Mouse (Mus musculus): ENCODE results near the gene Ets1. TPM values are rescaled to one million over a fixed set of nuclear protein-coding genes. Genes with fewer than 3 reads are reported as not detected.

Gene Ets1
- polyA plus RNA-seq, 1 experiment = 16.5 TPM

DNA sequence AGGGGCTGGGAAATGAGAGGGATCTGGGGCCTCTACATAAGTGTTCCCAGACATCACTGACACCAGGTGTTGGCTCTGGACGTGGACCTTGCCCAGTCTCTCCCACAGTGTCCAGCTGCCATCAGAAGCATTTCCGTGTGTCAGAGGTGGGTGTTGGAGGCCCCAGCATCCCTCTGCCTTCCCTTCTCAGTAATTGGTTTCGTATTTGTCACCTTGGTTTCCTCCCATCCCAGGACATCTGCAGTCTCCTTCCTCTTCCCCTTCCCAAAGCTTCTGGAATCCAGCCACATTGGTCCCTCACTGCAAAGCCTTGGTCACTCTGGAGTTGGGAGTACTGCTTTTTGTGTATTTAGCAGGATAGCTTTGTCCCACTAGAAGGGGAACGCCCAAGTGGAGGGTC, 75.7 kb downstream of the Ets1 start:
- no peak for DNase-seq (ENCODE audit: low spot score)

DNA sequence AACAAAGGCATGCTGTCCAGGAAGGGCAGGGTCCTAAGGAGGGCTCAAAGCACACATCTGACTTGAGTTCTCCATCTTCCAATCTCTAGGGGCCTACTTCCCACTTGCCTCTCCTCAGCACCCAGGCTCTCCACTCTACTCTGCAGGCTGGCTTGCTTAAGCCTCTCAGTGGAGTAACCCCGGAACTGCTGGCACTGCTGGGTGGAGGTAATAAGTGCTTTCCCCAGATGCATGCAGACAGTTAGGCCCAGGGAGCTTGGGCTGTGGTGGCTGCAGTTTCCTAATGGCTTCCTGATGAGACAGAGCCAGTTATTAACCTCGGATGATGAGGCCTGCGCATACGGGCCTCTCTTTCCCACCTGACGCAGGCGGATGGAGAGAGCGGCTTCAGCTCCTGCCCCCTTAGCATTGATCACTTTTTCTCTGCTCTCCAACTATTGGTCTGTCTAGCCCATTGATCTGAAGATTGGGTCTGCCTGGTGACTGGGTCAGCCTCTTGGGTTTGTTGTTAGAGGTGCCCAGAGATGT, 76.4 kb downstream of the Ets1 start:
- DNase-seq (ENCODE audit: low spot score) = no peak

DNA sequence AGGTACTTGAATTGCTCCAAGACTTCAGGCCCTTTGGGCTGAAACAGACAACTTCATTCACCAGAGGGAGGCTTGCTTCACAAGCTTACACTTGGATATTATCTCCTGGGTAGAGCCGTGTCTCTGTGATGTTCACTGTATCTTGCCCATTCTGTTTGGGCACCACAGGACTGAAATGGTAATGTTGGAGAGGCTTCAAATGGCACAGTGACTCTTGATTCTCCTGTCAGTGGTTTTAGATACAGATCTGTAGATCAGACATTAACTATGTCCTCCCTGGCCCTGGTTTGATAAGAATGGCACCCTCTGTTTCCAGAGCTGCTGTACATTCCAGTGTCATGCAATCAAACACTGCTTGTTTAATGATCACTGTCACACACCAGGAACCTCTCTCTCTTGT, 77.1 kb downstream of the Ets1 start:
- DNase-seq (ENCODE audit: low spot score) = no peak

DNA sequence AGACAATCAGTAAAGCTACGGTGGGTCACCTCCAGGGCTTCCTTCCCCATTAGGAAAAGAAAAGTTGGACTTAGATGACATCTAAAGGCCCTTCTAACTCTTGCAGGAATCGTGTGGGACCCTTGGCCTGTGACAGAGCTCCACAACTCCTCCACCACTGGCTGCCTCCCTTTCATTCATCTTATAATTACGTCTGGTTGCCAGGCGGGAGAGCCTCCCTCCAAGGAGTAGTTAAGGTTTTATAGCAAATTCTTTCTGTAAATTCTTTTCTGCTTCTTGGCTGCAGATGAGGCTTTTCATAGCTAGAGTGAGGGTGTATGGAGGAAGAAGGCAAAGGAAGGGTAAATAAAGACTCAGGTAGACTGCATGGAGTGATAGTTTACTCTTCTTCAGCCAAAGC, 77.8 kb downstream of the Ets1 start:
- no peak for DNase-seq (ENCODE audit: low spot score)

DNA sequence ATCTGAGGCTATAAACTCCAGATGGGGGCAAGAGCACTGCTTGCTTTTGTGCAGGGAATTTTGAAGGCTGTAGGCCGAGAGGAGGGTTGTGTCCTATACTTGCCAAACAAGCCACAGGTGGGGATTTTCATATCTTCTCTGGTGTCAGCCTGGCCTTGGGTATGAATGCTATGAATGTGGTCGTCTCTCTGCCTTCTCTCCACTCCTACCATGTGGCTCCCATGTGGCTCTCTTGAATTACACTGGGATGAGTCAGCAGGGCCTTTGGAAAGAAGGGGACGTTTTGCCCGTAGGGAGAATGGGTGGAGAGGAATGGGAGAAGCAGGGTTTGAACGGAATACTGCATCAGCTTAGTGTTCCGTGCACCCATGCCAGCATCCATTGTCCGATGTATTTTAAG, 78.5 kb downstream of the Ets1 start:
- DNase-seq (ENCODE audit: low spot score) = no peak

DNA sequence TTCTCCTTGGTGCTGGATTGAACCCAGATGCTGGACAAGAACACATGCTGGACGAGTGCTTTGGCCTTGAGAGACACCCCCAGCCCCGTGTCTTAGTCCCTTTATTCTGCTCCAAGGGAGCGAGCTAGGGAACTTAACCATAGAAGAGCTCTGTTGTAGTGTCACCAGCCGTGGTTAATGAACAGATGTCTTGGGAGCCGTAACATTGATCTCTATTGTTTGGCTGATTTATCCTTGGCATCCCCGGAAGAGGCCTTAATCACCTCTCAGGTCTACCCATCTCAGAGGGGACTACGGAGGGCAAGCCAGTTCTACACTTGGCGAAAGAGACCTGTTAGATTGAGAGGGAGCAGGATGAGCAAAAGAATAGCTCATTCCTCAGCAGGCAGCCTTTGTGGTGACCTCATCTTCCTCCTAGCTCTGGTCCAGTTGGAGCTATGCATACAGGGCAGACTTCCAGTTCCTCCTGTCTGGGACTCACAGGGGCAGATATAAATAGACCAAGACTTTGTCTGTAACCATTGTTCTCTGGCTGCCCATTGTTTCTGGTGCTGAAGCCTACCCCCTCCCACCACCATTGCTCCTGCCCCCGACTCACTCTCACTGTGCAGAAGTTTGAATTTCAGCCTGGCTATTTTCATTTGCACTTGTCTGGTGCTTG, 79.9 kb downstream of the Ets1 start:
- no peak for DNase-seq (ENCODE audit: low spot score)

DNA sequence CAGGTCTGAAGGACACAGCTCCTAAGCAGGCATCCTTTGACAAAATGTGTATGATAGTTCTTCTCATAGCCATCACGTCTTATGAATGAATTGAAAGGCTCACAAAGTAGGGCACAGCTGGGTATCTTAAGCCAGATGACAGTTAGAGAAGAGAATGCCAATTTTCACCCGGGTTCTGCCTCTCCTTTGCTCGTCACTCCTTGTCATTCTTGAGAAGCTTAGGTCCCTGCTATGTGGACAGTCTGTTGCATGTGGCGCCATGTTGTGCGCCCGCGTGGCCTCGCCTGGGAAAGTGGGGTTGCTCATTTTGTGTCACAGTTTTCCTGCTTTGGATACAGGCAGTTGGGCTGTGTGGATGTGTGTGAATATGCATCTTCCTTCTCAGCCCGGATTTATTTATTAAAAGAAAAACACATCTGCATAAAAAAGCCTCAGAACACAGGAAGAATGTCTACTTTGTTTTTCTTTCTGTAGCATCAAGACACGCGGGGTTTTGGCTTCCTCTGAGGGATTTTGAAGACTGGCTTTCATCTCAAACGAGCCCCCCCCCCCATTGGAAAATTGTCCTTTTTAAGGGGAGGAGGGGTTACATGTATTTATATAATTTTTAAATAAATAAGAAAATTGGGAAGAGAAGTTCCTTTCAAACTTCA, 81.4 kb downstream of the Ets1 start:
- no peak for DNase-seq (ENCODE audit: low spot score)

DNA sequence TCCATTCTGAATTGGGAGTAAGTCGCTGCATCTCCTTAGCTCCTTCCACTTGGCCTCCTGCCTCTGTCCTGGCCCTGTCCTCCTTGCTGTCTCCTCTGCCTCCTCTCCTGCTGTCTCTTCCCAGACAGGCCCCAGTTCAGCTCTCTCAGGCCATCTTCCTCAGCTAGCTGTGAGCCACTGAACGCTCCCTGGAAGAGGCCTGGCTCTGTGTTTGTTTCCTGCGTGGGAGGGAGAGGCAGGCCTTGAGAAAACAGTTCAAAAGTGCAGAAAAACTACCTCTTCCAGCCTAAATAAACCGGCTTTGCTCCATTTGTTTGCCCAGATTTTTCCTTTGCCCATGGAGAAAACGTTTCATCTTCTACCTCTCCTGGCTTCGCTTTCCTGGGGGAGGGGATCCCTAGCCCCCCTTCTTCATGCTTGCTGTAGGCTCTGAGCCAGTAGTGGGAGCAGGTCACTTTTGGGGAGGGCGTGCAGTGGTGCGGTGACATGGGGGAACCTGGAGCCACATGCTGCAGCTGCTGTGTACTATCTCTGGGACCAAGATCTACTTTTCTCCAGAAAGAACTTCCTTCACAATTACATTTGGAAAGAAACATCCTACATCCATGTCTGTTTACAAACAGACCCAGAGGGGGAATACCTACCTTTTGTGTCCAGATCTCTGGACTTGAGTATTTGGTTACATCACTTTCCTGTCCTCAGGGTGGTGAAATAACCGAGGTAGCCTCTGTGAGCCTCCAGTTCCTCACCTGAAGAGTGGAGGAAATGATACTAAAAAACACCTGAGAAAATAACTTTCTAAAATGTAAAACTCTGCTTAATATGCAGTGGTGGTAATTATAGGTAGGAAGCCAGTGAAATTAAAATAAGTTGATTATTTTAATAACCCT, 82.2 kb downstream of the Ets1 start:
- DNase-seq (ENCODE audit: low spot score) = no peak

DNA sequence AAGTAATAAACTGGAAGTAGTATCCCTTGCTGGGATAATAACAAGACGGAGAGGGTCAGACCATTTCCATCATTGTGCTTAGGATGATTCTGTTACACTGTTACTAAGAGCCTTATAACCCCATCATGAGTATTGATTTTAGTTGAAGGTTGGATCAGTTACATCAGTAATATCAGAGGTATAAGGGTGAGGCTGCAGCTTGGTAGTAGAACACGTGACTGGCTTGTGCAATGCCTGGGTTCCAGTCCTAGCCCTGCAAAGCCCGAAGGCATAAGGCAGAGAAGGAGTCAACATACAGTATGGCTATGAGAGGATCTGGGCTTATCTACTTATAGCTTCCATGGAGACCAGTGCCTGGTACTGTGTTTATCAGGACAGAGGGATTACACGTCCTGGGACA, 82.8 kb downstream of the Ets1 start:
- DNase-seq (ENCODE audit: low spot score) = no peak

DNA sequence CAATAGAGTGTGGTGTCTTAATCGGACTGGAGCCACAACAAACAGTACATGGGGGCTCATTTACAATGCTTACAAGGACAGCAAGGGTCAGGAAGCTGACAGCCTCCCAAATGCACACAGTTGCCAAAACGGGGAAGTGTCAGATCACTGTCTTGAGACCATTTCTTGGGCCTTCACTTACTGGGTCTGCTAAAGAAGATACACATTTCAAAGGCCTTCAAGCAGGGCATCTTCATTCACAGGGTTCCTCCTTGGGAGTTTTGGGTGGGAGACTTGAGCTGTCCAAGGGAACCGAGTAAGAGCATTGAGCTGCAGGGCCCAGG, 83.9 kb downstream of the Ets1 start:
- no peak for DNase-seq (ENCODE audit: low spot score)

DNA sequence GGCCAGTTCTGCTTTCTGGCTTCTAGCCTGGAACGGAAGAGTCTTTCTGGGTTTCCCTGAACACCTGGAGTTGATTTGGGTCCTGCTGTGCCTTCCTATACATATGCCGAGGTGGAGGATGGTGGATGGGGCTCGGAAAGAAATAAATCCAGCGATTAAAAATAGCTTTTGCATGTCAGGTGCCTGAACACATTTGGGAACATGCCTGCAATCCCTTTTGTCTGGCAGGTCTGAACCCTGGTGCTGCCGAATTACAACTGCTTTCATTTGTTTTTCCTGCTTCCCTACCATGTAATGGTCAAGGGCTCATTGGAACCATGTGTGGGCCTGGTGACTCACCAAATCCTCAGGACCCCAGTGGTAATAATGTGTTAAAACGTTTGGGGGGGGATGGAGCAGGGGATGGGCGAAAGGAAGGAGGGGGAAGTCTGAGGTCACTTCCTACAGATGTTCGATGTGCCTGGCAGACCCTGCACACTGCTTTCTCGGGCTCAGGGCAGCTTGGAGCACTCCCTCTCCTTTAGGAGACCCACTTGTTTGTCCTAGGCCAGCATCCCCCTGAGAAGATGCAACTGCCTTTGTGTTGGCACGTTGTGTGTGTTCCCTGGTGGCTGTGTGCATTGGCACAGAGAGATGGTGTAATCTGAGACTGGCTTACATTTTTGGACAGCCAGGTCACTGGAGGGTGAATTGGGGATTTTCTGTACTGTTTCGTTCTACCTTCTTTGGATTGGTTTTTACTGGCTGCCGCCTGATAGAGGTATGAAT, 84.4 kb downstream of the Ets1 start:
- DNase-seq (ENCODE audit: low spot score) = no peak

DNA sequence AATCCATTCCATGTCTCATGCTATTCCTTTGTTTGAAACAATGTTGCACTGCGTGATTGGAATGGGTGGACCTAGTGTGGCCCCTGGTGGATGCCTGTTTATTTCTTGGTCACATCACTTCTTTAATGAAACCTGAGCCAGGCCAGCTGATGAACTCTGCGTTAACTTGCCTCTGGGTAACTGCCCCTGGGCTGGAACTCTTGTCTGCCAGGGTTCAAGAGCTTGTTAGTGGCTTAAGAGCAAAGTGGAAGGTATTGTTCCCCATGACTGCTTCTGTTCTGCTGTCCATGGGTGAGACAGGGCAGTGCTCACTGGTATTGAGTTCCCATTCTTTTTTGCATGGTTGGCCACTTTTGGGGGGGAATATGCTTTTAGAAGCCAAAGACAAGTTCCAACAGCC, 85.1 kb downstream of the Ets1 start:
- no peak for DNase-seq (ENCODE audit: low spot score)

DNA sequence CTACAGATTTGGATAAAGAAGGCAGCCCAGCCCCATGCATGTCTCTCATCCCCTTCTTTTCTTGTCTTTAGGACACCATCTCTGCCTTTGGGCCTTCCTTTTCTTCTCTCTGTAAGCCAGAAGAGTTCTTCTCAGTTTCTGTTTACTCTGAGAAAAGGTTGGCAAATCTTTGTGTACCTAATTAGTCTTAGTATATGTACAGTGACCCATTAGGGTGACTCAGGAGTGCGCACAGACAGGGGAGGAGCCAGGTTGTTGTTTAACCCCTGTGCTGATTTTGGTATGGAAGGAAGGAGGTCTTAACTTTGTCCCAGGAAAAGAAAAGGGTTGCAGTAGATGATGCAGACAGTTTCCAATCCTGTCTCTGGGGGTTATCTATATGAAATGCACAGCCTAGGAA, 86.2 kb downstream of the Ets1 start:
- no peak for DNase-seq (ENCODE audit: low spot score)

DNA sequence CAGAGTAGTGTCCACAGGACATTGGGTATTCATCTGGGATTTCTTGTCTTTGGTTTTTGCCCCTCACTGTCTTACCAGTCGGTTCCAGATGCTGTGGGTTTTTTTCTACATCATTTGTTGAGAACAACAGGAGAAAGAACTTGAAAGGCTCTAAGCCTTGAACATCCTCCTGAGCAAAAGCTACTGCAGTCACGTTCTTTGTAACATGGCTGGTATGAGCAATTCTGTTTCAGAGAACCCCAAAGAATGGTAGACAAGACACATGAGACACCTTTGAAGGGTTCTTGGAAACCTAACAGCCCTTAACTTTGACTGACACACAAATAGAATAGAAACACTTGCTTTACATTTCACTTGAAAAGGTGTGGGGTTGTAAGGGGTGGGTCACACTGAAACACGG, 86.9 kb downstream of the Ets1 start:
- DNase-seq (ENCODE audit: low spot score) = no peak

DNA sequence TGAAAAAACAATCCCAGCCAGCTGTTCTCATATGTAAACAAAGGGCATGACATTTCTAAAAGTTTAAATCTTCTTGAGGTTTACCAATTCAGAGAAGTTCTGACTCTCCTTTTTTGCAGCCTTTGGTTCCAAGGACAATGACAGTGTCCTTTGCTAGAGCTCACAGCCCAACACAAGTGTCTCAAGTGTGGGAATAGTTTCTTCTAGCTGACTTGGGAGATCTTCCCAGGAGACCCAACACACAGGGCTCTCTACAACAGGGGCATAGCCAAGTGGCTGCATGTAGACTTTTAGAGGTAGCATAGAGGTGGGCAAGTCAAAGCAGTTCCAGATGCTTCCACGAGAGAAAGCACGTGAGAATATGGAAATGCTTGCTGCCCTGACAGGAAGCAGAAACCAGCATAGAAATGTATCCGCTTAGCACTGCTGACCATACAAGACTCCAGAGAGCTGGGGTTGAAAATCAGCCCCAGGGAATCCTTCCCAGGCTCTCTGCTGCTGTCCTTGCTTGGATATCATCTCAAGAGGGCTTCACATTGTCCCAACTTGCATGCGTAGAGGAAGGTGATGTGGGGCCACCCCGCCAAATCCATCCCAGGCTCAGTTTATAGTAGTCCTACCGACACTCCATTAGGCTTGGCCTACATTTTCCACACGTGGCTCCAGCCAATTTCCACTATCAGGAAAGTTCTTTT, 88.3 kb downstream of the Ets1 start:
- no peak for DNase-seq (ENCODE audit: low spot score)

DNA sequence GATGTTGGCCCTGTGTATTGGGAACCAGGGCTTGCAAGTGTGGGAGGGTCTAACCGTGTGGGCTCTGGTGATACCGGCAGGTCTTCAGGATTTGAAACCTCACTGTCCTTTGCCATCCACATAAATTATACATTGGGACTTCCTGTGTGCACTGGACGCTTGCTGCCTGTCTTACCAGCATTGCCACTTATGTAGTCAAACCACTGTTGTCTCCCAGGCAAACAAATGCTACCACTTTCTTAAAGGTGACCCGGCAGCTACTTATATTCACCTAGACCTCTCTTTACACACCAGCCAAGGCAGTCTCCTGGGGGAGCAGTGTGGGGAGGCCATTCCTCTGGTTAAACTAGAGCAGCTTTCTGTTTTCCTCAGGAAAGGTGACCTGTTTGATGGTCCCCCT, 89.9 kb downstream of the Ets1 start:
- no peak for DNase-seq (ENCODE audit: low spot score)

DNA sequence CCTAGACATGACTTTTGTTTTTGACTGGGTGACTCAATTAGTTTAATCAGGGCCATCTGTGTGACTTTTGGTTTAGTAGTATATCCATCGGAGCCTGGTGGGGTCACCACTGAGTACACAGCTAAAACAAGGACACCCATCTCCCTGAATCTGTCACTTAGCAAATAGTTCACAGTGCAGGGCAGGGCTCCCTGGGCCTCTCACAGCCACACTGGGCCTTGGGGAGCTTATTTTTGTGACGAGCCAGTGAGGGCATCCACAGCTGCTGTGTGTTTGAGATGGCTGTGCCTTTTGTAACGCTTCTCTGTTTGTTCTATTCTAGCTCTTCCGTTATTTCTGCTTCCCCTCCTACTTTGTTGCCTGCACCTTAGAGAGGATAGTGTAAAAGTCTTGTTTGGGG, 90.6 kb downstream of the Ets1 start:
- no peak for DNase-seq (ENCODE audit: low spot score)

DNA sequence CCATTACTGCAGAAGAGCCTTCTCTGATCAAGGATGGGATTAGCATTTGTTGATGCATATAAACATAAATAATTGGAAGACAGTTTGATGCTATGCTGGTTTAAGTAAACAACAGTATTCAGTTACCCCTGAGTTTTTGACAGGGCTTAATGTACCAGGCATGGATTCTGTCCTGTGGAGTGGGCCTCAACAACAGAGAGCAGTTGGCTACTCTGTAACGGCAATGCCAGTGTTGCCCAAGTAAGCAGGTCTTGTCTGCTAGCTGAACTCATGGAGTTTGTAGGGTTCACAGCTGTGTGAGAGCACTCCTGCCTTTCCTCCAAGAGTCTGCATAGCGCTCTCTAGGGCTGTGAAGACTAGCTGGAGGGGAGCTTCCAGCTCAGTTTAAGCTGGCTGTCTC, 91.0 kb downstream of the Ets1 start:
- DNase-seq (ENCODE audit: low spot score) = no peak

DNA sequence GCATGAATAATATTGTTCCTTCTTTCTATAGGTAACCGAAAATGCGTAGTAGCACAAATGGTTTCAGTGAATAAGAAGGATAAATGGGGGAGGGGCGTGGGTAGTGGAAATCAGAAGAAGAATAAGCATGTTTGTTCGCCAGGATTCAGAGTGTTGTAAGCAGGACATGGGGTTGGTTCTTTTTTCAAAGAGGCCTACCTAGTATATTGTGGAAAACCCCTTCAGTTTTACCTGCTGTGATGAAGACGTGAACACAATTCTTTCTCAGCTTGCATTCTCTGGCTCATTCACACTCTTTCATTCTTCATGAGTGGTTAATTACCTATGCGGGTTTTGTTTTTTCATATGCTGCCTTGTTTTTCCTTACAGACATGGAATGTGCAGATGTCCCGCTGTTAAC, 92.3 kb downstream of the Ets1 start:
- DNase-seq (ENCODE audit: low spot score) = no peak

DNA sequence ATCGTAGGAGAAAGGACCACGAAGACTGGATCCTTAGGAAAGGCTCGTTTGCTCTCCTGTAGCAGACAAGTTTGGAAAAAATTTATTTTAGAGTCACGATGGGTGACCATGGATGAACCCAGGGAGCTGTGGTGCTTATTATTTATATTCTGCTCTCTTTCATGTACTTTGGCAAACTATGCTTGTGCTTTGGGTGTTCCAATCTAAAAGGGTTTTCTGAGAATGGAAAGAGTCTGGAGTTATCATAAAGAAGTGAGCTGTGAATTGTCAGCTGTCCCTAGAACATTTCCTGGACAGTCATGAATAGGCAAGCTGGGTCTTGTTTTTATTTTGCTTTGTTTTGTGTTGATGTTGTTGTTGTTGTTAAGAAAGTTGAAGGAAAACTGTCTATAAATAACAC, 92.8 kb downstream of the Ets1 start:
- no peak for DNase-seq (ENCODE audit: low spot score)

DNA sequence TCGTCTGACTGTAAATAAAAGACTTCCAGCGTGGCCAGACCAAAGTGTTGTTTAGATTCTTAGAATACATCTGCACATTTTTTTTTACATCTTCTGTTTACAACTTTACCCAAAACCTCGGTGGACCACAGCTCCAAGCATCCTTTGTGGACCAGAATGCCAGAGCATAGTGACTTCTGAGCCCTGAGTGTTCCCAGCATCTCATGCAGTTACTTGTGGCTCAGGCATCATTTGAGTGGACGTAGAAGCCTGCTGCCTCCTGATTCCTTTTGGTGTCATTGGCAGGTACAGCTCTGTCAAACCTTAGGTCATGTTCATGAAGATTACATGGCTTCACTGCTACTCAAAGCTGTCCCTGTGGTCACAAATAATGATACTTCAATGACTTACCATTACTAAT, 93.2 kb downstream of the Ets1 start:
- no peak for DNase-seq (ENCODE audit: low spot score)

Data from urinary bladder, adult 2 months (tissue).